Mouse (Mus musculus) spleen, embryonic (tissue): ENCODE measurements around the gene Emp3.
"Not testable (repeated sequence)": the region's sequence is repeated elsewhere in the genome, so short reads cannot be mapped to it uniquely, and the experiment has no call there.

Source experiments
- CTCF ChIA-PET: fragments of 350-600 bp; sonication (Branson Sonifier 250); formaldehyde crosslinking; loops from one replicate; lab custom pipeline; 2022; lab: Charles Lee

Gene Emp3

GRCm38 (mm10) chr7:45916056-45917003 is 4.9 kb downstream of the Emp3 start:
- CTCF ChIA-PET, result interaction anchor here (0.5 to 0.6 kb wide), 2 partner anchors 21 to 48 kb away, joined by 3 to 11 read pairs; no protein-coding TSS in a partner anchor

GRCm38 (mm10) chr7:45915011-45915410 is 6.2 kb downstream of the Emp3 start:
- CTCF ChIA-PET, result interaction anchor here (0.6 kb wide), 1 partner anchor 17 kb away, joined by 3 read pairs; no protein-coding TSS in a partner anchor

GRCm38 (mm10) chr7:45914067-45914466 is 7.1 kb downstream of the Emp3 start:
- CTCF ChIA-PET, result no interaction called here

DNA sequence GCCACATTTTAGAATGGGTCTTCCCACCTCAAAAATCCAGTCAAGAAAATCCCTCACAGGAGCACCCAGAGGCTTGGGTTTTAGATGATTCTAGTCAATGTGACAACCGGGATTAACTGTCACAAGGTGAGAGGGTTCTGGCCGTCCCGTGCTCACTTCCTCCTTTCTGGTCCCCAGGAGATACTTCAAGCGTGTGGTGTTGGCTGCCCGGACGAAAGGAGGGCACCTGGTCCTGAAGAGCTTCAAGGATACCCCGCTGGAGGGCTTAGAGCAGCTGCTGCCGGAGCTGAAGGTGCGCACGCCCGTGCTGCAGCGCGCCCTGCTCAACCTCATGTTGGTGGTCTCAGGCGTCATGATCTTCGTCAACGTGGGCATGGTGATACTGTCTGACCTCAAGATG is 12.1 kb downstream of the Emp3 start:
- CTCF ChIA-PET, result interaction anchor here (1.0 kb wide), 1 partner anchor 9 kb away, joined by 3 read pairs; no protein-coding TSS in a partner anchor

DNA sequence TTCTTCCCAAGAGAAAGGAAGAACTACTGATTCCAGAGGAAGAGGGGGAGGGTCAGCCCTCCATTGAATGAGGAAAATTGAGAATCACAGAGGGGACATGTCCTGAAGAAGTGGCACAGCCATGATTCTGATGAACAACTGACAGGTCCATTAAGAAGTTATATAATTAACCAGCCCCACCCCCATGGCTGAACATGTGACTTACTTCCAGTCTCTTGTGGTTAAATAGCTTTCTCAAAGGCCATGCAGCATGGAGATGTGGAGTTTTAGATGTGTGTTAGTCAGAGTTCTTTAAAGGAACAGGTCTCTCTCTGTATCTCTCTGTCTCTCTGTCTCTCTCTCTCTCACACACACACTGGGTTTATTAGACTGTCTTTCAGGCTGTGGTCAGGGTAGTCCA is 12.8 kb downstream of the Emp3 start:
- CTCF ChIA-PET, result no interaction called here

GRCm38 (mm10) chr7:45906622-45907021 is 14.6 kb downstream of the Emp3 start:
- CTCF ChIA-PET, result no interaction called here

GRCm38 (mm10) chr7:45902481-45903002 is 18.7 kb downstream of the Emp3 start:
- CTCF ChIA-PET, result no interaction called here

- CTCF ChIA-PET, result no interaction called here
Measured at GRCm38 (mm10) chr7:45901562-45901961, 19.6 kb downstream of the Emp3 start.

DNA sequence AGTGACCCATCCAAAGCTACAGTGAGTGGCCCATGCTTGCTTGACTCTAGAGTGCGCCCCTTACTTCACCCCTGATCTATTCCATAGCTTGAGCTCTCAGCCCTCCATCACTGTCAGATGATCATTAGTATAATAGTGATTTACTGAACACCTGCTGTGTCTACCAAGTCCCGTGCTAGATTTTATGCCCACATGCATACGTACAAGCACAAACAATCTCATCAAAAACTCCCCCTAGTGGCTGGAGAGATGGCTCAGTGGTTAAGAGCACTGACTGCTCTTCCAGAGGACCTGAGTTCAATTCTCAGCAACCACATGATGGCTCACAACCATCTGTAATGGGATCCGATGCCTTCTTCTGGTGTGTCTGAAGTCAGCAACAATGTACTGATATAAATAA is 23.1 kb downstream of the Emp3 start:
- CTCF ChIA-PET, result not testable (repeated sequence)

GRCm38 (mm10) chr7:45897258-45897757 is 23.9 kb downstream of the Emp3 start:
- CTCF ChIA-PET, result interaction anchor here (0.5 to 0.6 kb wide), 2 partner anchors 18 to 999 kb away, joined by 3 to 4 read pairs; no protein-coding TSS in a partner anchor

DNA sequence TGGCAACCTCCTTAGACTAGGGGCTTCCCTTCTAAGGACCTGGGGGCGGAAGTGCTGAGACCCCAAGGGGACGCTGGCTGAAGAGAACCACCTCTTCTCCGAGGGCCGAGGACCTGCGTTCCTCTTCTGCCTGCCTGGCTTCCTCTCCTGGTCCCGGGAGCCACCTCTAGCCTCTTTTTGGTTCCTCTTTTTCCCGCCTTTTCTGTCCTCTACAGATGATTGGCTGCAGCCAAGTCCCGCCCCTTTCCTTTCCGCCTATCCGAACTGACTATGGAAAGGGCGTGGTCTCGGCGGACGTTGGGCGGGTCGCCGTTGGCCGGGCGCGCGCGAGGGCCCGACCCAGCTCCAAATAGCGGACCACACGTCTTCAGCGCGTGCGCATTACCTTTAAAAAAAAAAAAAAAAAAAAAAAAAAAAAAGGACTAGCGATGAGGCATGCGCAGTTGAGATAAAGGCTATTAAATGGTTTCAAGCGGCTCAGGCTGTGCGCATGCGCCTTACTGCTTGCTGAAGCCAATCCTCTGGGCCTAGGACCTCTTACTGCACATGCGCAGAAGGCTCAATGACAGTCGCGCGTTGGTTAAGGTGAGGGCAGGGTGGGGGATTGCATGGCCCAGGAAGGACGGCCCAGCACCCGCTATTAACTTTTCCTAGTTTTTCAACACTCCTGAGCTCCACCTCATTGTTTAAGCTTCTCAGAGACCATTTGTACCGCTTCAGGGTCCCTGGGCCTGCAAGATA is 24.5 kb downstream of the Emp3 start, which contains the start of the genes Syngr4 and Tmem143:
TSS of gene Syngr4 (minus strand) at position 198 of the 741 bp plus-strand sequence.
TSS of gene Tmem143 (plus strand) at position 425 of the 741 bp plus-strand sequence.
- CTCF ChIA-PET, result interaction anchor here (0.6 kb wide), 2 partner anchors 8 to 999 kb away, joined by 4 to 6 read pairs; no protein-coding TSS in a partner anchor

- CTCF ChIA-PET, result interaction anchor here (0.6 kb wide), 1 partner anchor 7 kb away, joined by 6 read pairs; no protein-coding TSS in a partner anchor
Measured at GRCm38 (mm10) chr7:45895931-45896516, 25.2 kb downstream of the Emp3 start.

- CTCF ChIA-PET, result interaction anchor here (0.6 kb wide), 1 partner anchor 32 kb away, joined by 7 read pairs; no protein-coding TSS in a partner anchor
Measured at GRCm38 (mm10) chr7:45892651-45893050, 28.6 kb downstream of the Emp3 start.

DNA sequence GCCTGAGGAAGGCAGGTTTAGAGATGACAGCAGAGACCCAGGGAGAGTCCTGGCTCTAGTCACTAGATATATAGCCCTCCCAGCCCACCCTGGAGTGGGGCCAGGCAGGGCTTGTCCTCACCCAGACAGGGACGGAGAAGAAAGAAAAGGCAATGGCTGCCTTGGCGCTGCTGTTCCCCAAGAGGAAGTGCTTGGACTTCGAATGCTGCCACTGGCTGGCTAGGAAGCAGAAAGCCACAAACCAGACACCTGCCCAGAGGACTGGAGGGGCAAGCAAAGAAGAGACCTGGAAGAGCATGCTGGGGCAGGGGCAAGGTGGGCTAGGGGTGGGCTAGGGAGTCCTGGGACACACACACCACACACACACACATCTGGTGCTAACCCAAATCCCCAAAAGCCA is 34.0 kb downstream of the Emp3 start:
- CTCF ChIA-PET, result no interaction called here

GRCm38 (mm10) chr7:45881011-45881410 is 40.2 kb downstream of the Emp3 start:
- CTCF ChIA-PET, result no interaction called here

DNA sequence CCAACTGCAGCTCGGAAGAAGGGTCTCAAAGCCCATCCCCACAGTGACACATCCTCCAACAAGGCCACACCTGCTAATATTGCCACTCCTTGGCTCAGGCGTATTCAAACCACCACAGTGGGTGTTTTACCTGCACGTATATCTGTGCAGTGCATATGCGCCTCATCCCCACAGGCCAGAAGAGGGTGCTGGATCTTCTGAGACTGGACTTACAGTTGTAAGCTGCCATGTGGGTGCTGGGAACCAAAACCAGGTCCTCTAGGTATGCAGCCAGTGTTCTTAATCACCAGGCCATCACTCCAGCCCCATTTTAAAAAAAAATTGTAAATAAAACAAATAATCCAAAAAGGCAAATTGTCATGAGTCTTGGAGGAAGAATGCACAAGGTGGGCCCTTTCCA is 40.7 kb downstream of the Emp3 start:
- CTCF ChIA-PET, result no interaction called here

DNA sequence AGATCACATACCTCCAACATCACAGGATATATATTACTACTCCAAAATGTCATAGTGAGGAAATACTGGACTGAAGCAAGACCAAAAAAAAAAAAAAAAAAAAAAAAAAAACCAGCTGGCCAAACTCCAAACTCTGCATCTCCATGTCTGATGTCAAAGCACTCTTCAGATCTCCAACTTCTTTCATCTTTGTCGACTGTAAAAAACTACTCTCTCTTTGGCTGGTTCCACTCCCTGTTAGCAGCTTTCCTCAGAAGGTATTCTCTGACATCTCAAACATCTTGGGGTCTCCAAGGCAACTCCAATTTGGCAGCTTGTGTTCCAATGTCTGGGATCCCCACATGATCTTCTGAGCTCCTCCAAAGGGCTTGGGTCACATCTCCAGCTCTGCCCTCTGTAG is 42.9 kb downstream of the Emp3 start, which contains the start of gene Grin2d:
TSS of gene Grin2d (minus strand) at position 101 of the 400 bp plus-strand sequence.
- CTCF ChIA-PET, result interaction anchor here (0.6 kb wide), 1 partner anchor 42 kb away, joined by 4 read pairs; no protein-coding TSS in a partner anchor

DNA sequence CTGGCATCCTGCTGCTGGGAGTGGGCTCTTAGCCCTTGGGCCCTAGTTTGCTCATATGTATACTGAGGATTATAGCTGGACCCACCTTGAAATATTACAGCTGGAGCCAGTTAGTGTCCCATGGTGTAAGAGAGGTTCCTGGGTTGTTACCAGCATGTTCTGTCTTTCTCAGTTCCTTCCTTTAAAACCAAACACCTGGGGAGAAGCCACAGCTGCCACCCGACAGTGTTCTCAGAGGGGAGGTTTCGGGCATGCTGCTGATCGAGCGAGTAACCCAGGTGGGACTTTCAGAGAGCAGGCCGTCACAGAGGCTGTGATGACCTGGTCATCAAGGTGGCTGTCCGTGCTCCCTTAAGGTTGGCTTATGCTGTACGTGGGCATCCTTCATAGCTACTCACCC is 44.3 kb downstream of the Emp3 start:
- CTCF ChIA-PET, result no interaction called here

GRCm38 (mm10) chr7:45873061-45873947 is 47.9 kb downstream of the Emp3 start:
- CTCF ChIA-PET, result interaction anchor here (0.6 to 1.7 kb wide), 5 partner anchors 16 to 155 kb away, joined by 3 to 6 read pairs (median 3); partner anchors contain the start of gene Emp3
